Mouse (Mus musculus) CH12.LX (cell line): ENCODE measurements around the gene Apbb1ip. TPM values are rescaled to one million over a fixed set of nuclear protein-coding genes. Genes with fewer than 3 reads are reported as not detected.

Experiments
- DNase-seq: peaks from one replicate; pipeline ENCODE4 v3.0.0-alpha.2; 2013; ENCODE audit errors: extremely low read depth
- H3K27ac ChIP-seq: 2 replicates; pipeline ENCODE4 v1.5.1; 2012; ENCODE audit warnings: low read depth, mild to moderate bottlenecking, control low read depth, moderate library complexity; ENCODE audit not compliant: insufficient read depth
- H3K27me3 ChIP-seq: replicated peaks from 2 replicates; pipeline ENCODE3; 2012; ENCODE audit warnings: inconsistent platforms
- H3K36me3 ChIP-seq, 2 experiments: replicated peaks in 1 of 2; 2 replicates each; pipeline versions ENCODE3 to v1.6.1; 2012; ENCODE audit warnings: inconsistent platforms in 1 of 2, low read length in 1 of 2, mild to moderate bottlenecking in 1 of 2, mixed read lengths in 1 of 2, moderate library complexity in 1 of 2; ENCODE audit not compliant: control insufficient read depth in 1 of 2, insufficient read depth in 1 of 2
- H3K4me1 ChIP-seq, 2 experiments: 2 replicates each; pipeline ENCODE4 v1.6.1; 2012; ENCODE audit warnings: inconsistent platforms in 1 of 2, moderate library complexity in 1 of 2; ENCODE audit not compliant: insufficient read depth in 2 of 2, control insufficient read depth in 1 of 2
- H3K4me2 ChIP-seq: 2 replicates; pipeline ENCODE4 v1.6.1; 2012; ENCODE audit warnings: low read depth, mild to moderate bottlenecking, control low read depth; ENCODE audit not compliant: poor library complexity, insufficient read depth, severe bottlenecking
- H3K4me3 ChIP-seq, 3 experiments: fragments of 150-350 bp in 1 of 3; sonication (generic) in 1 of 3; replicated peaks in 1 of 3; 2 replicates each; pipeline versions ENCODE3 to v1.5.1; 2011 to 2012; ENCODE audit warnings: low read depth in 2 of 3, low read length in 2 of 3, mild to moderate bottlenecking in 2 of 3, moderate library complexity in 2 of 3, control low read depth in 1 of 3, improper control_type of control experiment in 1 of 3, inconsistent platforms in 1 of 3, mixed read lengths in 1 of 3; ENCODE audit not compliant: poor library complexity in 1 of 3
- H3K79me2 ChIP-seq: replicated peaks from 2 replicates; pipeline ENCODE4 v1.6.1; 2012; ENCODE audit warnings: mild to moderate bottlenecking, moderate library complexity; ENCODE audit not compliant: control insufficient read depth, poor library complexity, insufficient read depth, severe bottlenecking; ENCODE audit errors: extremely low read depth
- H3K9ac ChIP-seq: 2 replicates; pipeline ENCODE4 v1.6.1; 2012; ENCODE audit warnings: low read depth, mild to moderate bottlenecking, control low read depth, moderate library complexity; ENCODE audit not compliant: insufficient read depth
- H3K9me3 ChIP-seq: replicated peaks from 2 replicates; pipeline ENCODE3; 2012; ENCODE audit warnings: low read length, inconsistent platforms, mixed read lengths
- BHLHE40 ChIP-seq: IDR thresholded peaks from 2 replicates; pipeline ENCODE4 v1.6.1; 2011; ENCODE audit warnings: mild to moderate bottlenecking, low read depth, low read length, improper control_type of control experiment
- CTCF ChIP-seq, 2 experiments: IDR thresholded peaks in 1 of 2; conservative IDR thresholded peaks in 1 of 2; 2 replicates each; pipeline ENCODE4 v1.5.1; 2011 to 2012; ENCODE audit warnings: low read depth in 2 of 2, low read length in 2 of 2, improper control_type of control experiment in 1 of 2, inconsistent platforms in 1 of 2, mild to moderate bottlenecking in 1 of 2, moderate library complexity in 1 of 2
- E2F4 ChIP-seq: IDR thresholded peaks from 2 replicates; pipeline ENCODE4 v1.6.1; 2011; ENCODE audit warnings: low read depth, low read length, improper control_type of control experiment; ENCODE audit not compliant: insufficient replicate concordance
- ELF1 ChIP-seq: IDR thresholded peaks from 2 replicates; pipeline ENCODE4 v1.6.1; 2014; ENCODE audit warnings: low read depth, mild to moderate bottlenecking, inconsistent platforms, low read length, improper control_type of control experiment
- EP300 ChIP-seq: IDR thresholded peaks from 2 replicates; pipeline ENCODE4 v1.6.1; 2011; ENCODE audit warnings: low read length, improper control_type of control experiment
- ETS1 ChIP-seq: conservative IDR thresholded peaks from 2 replicates; pipeline ENCODE4 v1.6.1; 2012; ENCODE audit warnings: low read depth, mild to moderate bottlenecking, inconsistent platforms, low read length, improper control_type of control experiment, moderate library complexity
- GABPA ChIP-seq: IDR thresholded peaks from 2 replicates; pipeline ENCODE4 v1.6.1; 2012; ENCODE audit warnings: low read depth, low read length, improper control_type of control experiment, inconsistent platforms; ENCODE audit not compliant: insufficient replicate concordance
- HCFC1 ChIP-seq: IDR thresholded peaks from 2 replicates; pipeline ENCODE4 v1.6.1; 2012; ENCODE audit warnings: low read depth, mild to moderate bottlenecking, inconsistent platforms, low read length, improper control_type of control experiment
- IRF4 ChIP-seq: IDR thresholded peaks from 2 replicates; pipeline ENCODE4 v1.6.1; 2014; ENCODE audit warnings: low read depth, mild to moderate bottlenecking, inconsistent platforms, low read length, improper control_type of control experiment
- JUN ChIP-seq: IDR thresholded peaks from 2 replicates; pipeline ENCODE4 v1.6.1; 2011; ENCODE audit warnings: low read depth, mild to moderate bottlenecking, low read length, improper control_type of control experiment, moderate library complexity; ENCODE audit not compliant: insufficient read depth
- JUND ChIP-seq: conservative IDR thresholded peaks from 2 replicates; pipeline ENCODE4 v1.6.1; 2011; ENCODE audit warnings: low read depth, low read length, improper control_type of control experiment
- KAT2A ChIP-seq: IDR thresholded peaks from 2 replicates; pipeline ENCODE4 v1.6.1; 2012; ENCODE audit warnings: low read length, improper control_type of control experiment, inconsistent platforms; ENCODE audit not compliant: insufficient replicate concordance
- MAFK ChIP-seq: IDR thresholded peaks from 2 replicates; pipeline ENCODE4 v1.6.1; 2011; ENCODE audit warnings: low read length, improper control_type of control experiment; ENCODE audit not compliant: insufficient replicate concordance
- MAX ChIP-seq: IDR thresholded peaks from 2 replicates; pipeline ENCODE4 v1.6.1; 2011; ENCODE audit warnings: low read length, improper control_type of control experiment
- MAZ ChIP-seq: IDR thresholded peaks from 2 replicates; pipeline ENCODE4 v1.6.1; 2012; ENCODE audit warnings: low read depth, mild to moderate bottlenecking, inconsistent platforms, low read length, improper control_type of control experiment, moderate library complexity
- MEF2A ChIP-seq: IDR thresholded peaks from 2 replicates; pipeline ENCODE4 v1.6.1; 2014; ENCODE audit warnings: low read depth, mild to moderate bottlenecking, inconsistent platforms, low read length, improper control_type of control experiment, borderline replicate concordance
- MXI1 ChIP-seq: IDR thresholded peaks from 2 replicates; pipeline ENCODE4 v1.6.1; 2011; ENCODE audit warnings: mild to moderate bottlenecking, low read depth, low read length, improper control_type of control experiment
- MYC ChIP-seq: IDR thresholded peaks from 2 replicates; pipeline ENCODE4 v1.6.1; 2011; ENCODE audit warnings: low read depth, mild to moderate bottlenecking, improper control_type of control experiment, low read length
- NRF1 ChIP-seq: IDR thresholded peaks from 2 replicates; pipeline ENCODE4 v1.6.1; 2014; ENCODE audit warnings: low read depth, mild to moderate bottlenecking, inconsistent platforms, low read length, improper control_type of control experiment, moderate library complexity
- PAX5 ChIP-seq: IDR thresholded peaks from 2 replicates; pipeline ENCODE4 v1.6.1; 2012; ENCODE audit warnings: low read length, inconsistent platforms, mixed read lengths
- POLR2AphosphoS2 ChIP-seq: IDR thresholded peaks from 2 replicates; pipeline ENCODE4 v1.6.1; 2011; ENCODE audit warnings: low read depth, low read length, improper control_type of control experiment
- RAD21 ChIP-seq: IDR thresholded peaks from 2 replicates; pipeline ENCODE4 v1.6.1; 2011; ENCODE audit warnings: low read depth, mild to moderate bottlenecking, low read length, improper control_type of control experiment, moderate library complexity
- RCOR1 ChIP-seq: conservative IDR thresholded peaks from 2 replicates; pipeline ENCODE4 v1.6.1; 2012; ENCODE audit warnings: low read depth, mild to moderate bottlenecking, inconsistent platforms, low read length, improper control_type of control experiment
- SIN3A ChIP-seq: IDR thresholded peaks from 2 replicates; pipeline ENCODE4 v1.6.1; 2012; ENCODE audit warnings: low read length, improper control_type of control experiment, inconsistent platforms
- SMC3 ChIP-seq: IDR thresholded peaks from 2 replicates; pipeline ENCODE4 v1.6.1; 2011; ENCODE audit warnings: low read depth, low read length, improper control_type of control experiment
- TBP ChIP-seq: conservative IDR thresholded peaks from 2 replicates; pipeline ENCODE4 v1.6.1; 2011; ENCODE audit warnings: low read depth, low read length, improper control_type of control experiment
- UBTF ChIP-seq: IDR thresholded peaks from 2 replicates; pipeline ENCODE4 v1.6.1; 2012; ENCODE audit warnings: low read depth, mild to moderate bottlenecking, inconsistent platforms, low read length, improper control_type of control experiment, moderate library complexity
- USF1 ChIP-seq: IDR thresholded peaks from 2 replicates; pipeline ENCODE4 v1.6.1; 2014; ENCODE audit warnings: low read depth, mild to moderate bottlenecking, inconsistent platforms, low read length, improper control_type of control experiment
- USF2 ChIP-seq: conservative IDR thresholded peaks from 2 replicates; pipeline ENCODE4 v1.6.1; 2011; ENCODE audit warnings: low read depth, low read length, improper control_type of control experiment
- ZKSCAN1 ChIP-seq: IDR thresholded peaks from 2 replicates; pipeline ENCODE4 v1.6.1; 2012; ENCODE audit warnings: low read depth, inconsistent platforms, low read length, improper control_type of control experiment, borderline replicate concordance
- ZMIZ1 ChIP-seq: IDR thresholded peaks from 2 replicates; pipeline ENCODE4 v1.6.1; 2012; ENCODE audit warnings: low read depth, mild to moderate bottlenecking, inconsistent platforms, low read length, improper control_type of control experiment
- ZNF384 ChIP-seq: IDR thresholded peaks from 2 replicates; pipeline ENCODE4 v1.6.1; 2012; ENCODE audit warnings: low read depth, low read length, improper control_type of control experiment, inconsistent platforms
- dilution Hi-C: fragments of 300-500 bp; cut with MboI; formaldehyde crosslinking; loops from 2 replicates; pipeline ENCODE4 v1.14.3; 2020; ENCODE audit warnings: low sequenced_read_pairs; ENCODE audit not compliant: extremely low pct_unique_long_range_greater_than_20kb, extremely low pct_ligation_motif_present
- in situ Hi-C: fragments of 300-500 bp; cut with MboI; formaldehyde crosslinking; loops from 3 replicates; pipeline ENCODE4 v1.14.3; 2019; ENCODE audit warnings: low sequenced_read_pairs, low pct_ligation_motif_present, low pct_unique_long_range_greater_than_20kb, mixed read lengths
- polyA plus RNA-seq: library from polyadenylated mRNA; unstranded; fragments of >175 nt; gene quantifications from 2 replicates; pipeline ENCODE4 v1.2.1, GENCODE M21; 2012; ENCODE audit warnings: low read depth; ENCODE audit not compliant: insufficient read length
- total RNA-seq, 2 experiments: library from RNA; depleted of rRNA; stranded (reverse); fragments of 300-350 nt in 1 of 2; fragments of >200 nt in 1 of 2; gene quantifications; 2 replicates each; pipeline ENCODE4 v1.2.3; 2012 to 2014

Apbb1ip gene
- total and polyA plus RNA-seq, 3 experiments, result 3.5 to 59.9 (median 4.0) TPM

DNA sequence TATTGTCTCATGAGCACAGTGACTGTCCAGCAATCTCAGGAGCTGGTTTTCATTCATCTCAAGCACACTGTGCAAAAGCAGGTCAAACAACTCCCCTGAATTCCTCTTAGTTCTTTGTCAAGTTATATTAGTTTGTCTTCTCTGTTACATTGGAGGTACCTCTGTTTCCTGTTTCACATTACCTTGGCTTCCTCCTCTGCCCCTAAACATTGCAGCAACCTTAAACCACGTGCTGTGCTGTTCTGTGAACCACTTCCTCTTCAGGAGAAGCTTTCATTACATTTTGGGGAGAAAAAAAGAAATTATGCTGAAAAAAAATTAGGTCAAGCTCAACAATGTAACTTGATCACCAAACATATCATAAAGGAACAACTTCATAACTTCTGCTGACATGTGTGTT is 33.4 kb downstream of the Apbb1ip start:
- no peaks in the 10 kb centered on the region for H3K27me3 ChIP-seq
- peak overlapping the region; percentile 82 for H3K27ac ChIP-seq
- peaks cover 18 to 69% of the 10 kb centered on the region in 2 experiments for H3K4me1 ChIP-seq

DNA sequence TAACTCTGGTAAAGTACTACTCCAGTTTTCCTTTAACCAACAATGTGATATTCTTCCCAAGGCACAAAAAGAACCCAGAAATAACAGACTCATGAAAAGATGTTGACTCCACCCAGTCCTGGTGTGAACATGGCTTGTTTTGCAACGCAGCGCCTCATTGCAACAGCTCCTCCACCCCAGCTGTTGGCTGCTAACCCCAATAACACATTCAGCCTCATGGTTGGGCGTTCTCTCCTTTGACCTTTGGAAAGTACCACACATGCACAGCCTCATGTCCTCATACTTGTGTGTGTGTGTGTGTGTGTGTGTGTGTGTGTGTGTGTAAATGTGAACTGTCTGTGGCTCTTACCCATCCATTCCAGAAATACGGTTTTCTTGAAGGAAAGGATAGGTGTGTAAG is 37.0 kb downstream of the Apbb1ip start:
- H3K9ac ChIP-seq, result no peak overlapping the region
- peaks cover 0 to 42% of the 10 kb centered on the region in 2 experiments for H3K36me3 ChIP-seq
- no peak overlapping the region for H3K4me2 ChIP-seq
- H3K27me3 ChIP-seq, result no peaks in the 10 kb centered on the region
- H3K27ac ChIP-seq, result no peak overlapping the region
- no peak overlapping the region for H3K4me3 ChIP-seq
- H3K79me2 ChIP-seq, result peaks cover 9% of the 10 kb centered on the region; the same call in 1 of the 2 replicates
- peaks cover 14 to 54% of the 10 kb centered on the region in 2 experiments for H3K4me1 ChIP-seq
- no peaks in the 10 kb centered on the region for H3K9me3 ChIP-seq
- TF ChIP-seq UBTF (no peak), KAT2A (no peak), RCOR1 (no peak), GABPA (no peak), USF2 (no peak), E2F4 (no peak)
- in situ Hi-C loops, result no loop called here
- DNase-seq, result no peak
- dilution Hi-C loops, result no loop called here

More for the DNA sequence above, 33.4 kb downstream of the Apbb1ip start:
- Histone ChIP-seq H3K79me2 (peaks cover 6% of the 10 kb centered on the region; the same call in 1 of the 2 replicates), H3K36me3 (peaks cover 0 to 46% of the 10 kb centered on the region in 2 experiments), H3K4me3 (peak overlapping the region in 1 of 3 experiments; percentile 38), H3K9ac (peak overlapping the region; percentile 69), H3K4me2 (peak overlapping the region; percentile 97), H3K9me3 (no peaks in the 10 kb centered on the region)
- DNase-seq, result peak; percentile 66
- TF ChIP-seq JUN (no peak), RCOR1 (no peak), MAFK (no peak), KAT2A (no peak), ZMIZ1 (no peak), JUND (0 out of 2 replicates have a peak, but pooled peaks have one; percentile 6), MYC (peak; percentile 96), MXI1 (peak; percentile 91), CTCF (conservative IDR thresholded peaks at IDR 0.05 in 1 of 2, IDR thresholded peaks at IDR 0.05 in 1 of 2; ENCODE audit: low read depth in 2 of 2, low read length in 2 of 2) (no peak), MEF2A (no peak), UBTF (no peak), POLR2AphosphoS2 (no peak), BHLHE40 (peak; percentile 80), USF1 (peak; percentile 64), ELF1 (no peak), RAD21 (no peak), TBP (peak; percentile 51; the same call in 1 of the 2 replicates), HCFC1 (no peak; the same call in 1 of the 2 replicates), GABPA (no peak), EP300 (peak; percentile 52), SIN3A (peak; percentile 69; the same call in 1 of the 2 replicates), ZNF384 (peak; percentile 77), IRF4 (no peak; the same call in 1 of the 2 replicates), ETS1 (0 out of 2 replicates have a peak, but pooled peaks have one; percentile 14), PAX5 (no peak), MAZ (no peak), NRF1 (no peak), SMC3 (no peak), MAX (peak; percentile 97), ZKSCAN1 (no peak), USF2 (peak; percentile 39; the same call in 1 of the 2 replicates)
- dilution Hi-C loops, result no loop called here
- in situ Hi-C loops, result no loop called here
